Mouse (Mus musculus) left cerebral cortex, adult 11 months (tissue): ENCODE measurements around the gene Akr1c12.
"Not testable (repeated sequence)": the region's sequence is repeated elsewhere in the genome, so short reads cannot be mapped to it uniquely, and the experiment has no call there.

ENCODE experiments used
- DNase-seq: peaks from one replicate; pipeline ENCODE4 v3.0.0; 2022; ENCODE audit warnings: low spot score

Gene Akr1c12

GRCm38 (mm10) chr13:4279284-4279683 is at the start of gene Akr1c12:
TSS of gene Akr1c12 (minus strand) at chr13:4279433.
- no peak for DNase-seq

- no peak for DNase-seq
Observed at GRCm38 (mm10) chr13:4318773-4319172, 39.5 kb upstream of the Akr1c12 start.

- no peak for DNase-seq
Observed at GRCm38 (mm10) chr13:4313907-4314306, 34.7 kb upstream of the Akr1c12 start.

GRCm38 (mm10) chr13:4304861-4305565 is 25.8 kb upstream of the Akr1c12 start:
- no peak for DNase-seq

- DNase-seq = no peak
Observed at GRCm38 (mm10) chr13:4296991-4297390, 17.8 kb upstream of the Akr1c12 start.

- no peak for DNase-seq
Observed at GRCm38 (mm10) chr13:4281471-4282412, 2.5 kb upstream of the Akr1c12 start.

GRCm38 (mm10) chr13:4277526-4277925 is 1.7 kb downstream of the Akr1c12 start:
- no peak for DNase-seq

GRCm38 (mm10) chr13:4270860-4271259 is 8.4 kb downstream of the Akr1c12 start:
- DNase-seq = no peak

GRCm38 (mm10) chr13:4265455-4265854 is 13.8 kb downstream of the Akr1c12 start:
- not testable (repeated sequence) for DNase-seq

GRCm38 (mm10) chr13:4265047-4265446 is 14.2 kb downstream of the Akr1c12 start:
- DNase-seq = no peak

- DNase-seq = no peak
Observed at GRCm38 (mm10) chr13:4264612-4265011, 14.6 kb downstream of the Akr1c12 start.

- no peak for DNase-seq
Observed at GRCm38 (mm10) chr13:4257349-4257748, 21.9 kb downstream of the Akr1c12 start.

- not testable (repeated sequence) for DNase-seq
Observed at GRCm38 (mm10) chr13:4256894-4257293, 22.3 kb downstream of the Akr1c12 start.

GRCm38 (mm10) chr13:4249347-4249746 is 29.9 kb downstream of the Akr1c12 start:
- DNase-seq = no peak

- DNase-seq = no peak
Observed at GRCm38 (mm10) chr13:4244861-4245559, 34.2 kb downstream of the Akr1c12 start.

GRCm38 (mm10) chr13:4233536-4234172 is 45.6 kb downstream of the Akr1c12 start:
- DNase-seq = no peak

GRCm38 (mm10) chr13:4233135-4233534 is 46.1 kb downstream of the Akr1c12 start:
- DNase-seq = no peak

GRCm38 (mm10) chr13:4230841-4231623 is 48.2 kb downstream of the Akr1c12 start:
- DNase-seq = no peak

- DNase-seq = no peak
Observed at GRCm38 (mm10) chr13:4228441-4228840, 50.8 kb downstream of the Akr1c12 start, which contains the start of gene Akr1c19. TSS of gene Akr1c19 (plus strand) at chr13:4228700.
